Mouse (Mus musculus) left cerebral cortex, adult 18-20 months (tissue): ENCODE measurements around the gene Tmem40. TPM values are rescaled to one million over a fixed set of nuclear protein-coding genes. Genes with fewer than 3 reads are reported as not detected.

Experiments
- microRNA-seq, 2 experiments: library from miRNA; unstranded; fragments of <30 nt; microRNA quantifications; one replicate each; pipeline ENCODE4 v1.2.0; 2021
- total RNA-seq, 2 experiments: library from RNA; stranded (reverse); gene quantifications; 2 replicates each; pipeline ENCODE4 v1.2.3; 2021

The Tmem40 gene
- total RNA-seq, 2 experiments from 2014 or later, result 0.56 to 4.8 TPM

Small RNAs within 50 kb of the gene (microRNA-seq; reads per million reads assigned to microRNA genes)
- gene Mir7660, result 0 reads per million in 2 experiments

Other genes starting within 250 kb of the Tmem40 start
- gene Tsen2, start 217.7 kb downstream of the Tmem40 start, total RNA-seq, result 10 to 100 TPM; 23.5 to 24.8 TPM
- not detected for gene Mkrn2os, start 169.8 kb downstream of the Tmem40 start, total RNA-seq
- gene Mkrn2, start 160.5 kb downstream of the Tmem40 start, total RNA-seq, result 10 to 100 TPM; 35.7 to 38.3 TPM
- gene Raf1, start 85.8 kb downstream of the Tmem40 start, total RNA-seq, result 10 to 100 TPM; 79.3 to 88.2 TPM
- 1 to 10 TPM; 2.0 to 2.4 TPM for gene Cand2, start 12.1 kb upstream of the Tmem40 start, total RNA-seq
- 100 to 1,000 TPM; 512 to 513 TPM for gene Rpl32, start 46.3 kb upstream of the Tmem40 start, total RNA-seq
- 1 to 10 TPM; 4.9 to 5.5 TPM for gene Efcab12, start 76.0 kb upstream of the Tmem40 start, total RNA-seq
- 1 to 10 TPM; 9.5 to 9.9 TPM for gene Mbd4, start 91.0 kb upstream of the Tmem40 start, total RNA-seq
- gene Ift122, start 91.1 kb upstream of the Tmem40 start, total RNA-seq, result 10 to 100 TPM; 28.7 to 30.3 TPM
- under 1 TPM; 0.63 to 0.70 TPM for gene Rho, start 169.3 kb upstream of the Tmem40 start, total RNA-seq
- gene H1foo, start 182.5 kb upstream of the Tmem40 start, total RNA-seq, result not detected
- 100 to 1,000 TPM; 103 to 123 TPM for gene Plxnd1, start 232.6 kb upstream of the Tmem40 start, total RNA-seq